ENCODE assay signal across 14 mouse cellular contexts in genomic region chr5:36259691-36260124, GRCm38 (mm10). TPM values are rescaled to one million over a fixed set of nuclear protein-coding genes. Genes with fewer than 3 reads are reported as not detected.
DNase-seq lines count a peak whose midpoint lies in the region; ATAC-seq lines count a peak whose summit lies in the region.
"Had no signal": no experiment of that assay in that cellular context is flagged by ENCODE, and none has a peak within 500 bp of the region (broad histone marks: within the 10 kb centered on the region; RNA-seq: fewer than 3 reads in every experiment).

No protein-coding gene starts in this region.

- peaks cover 15% of the 10 kb centered on the region for H3K4me1 ChIP-seq in heart, embryonic 10.5 days
- peaks cover 20% of the 10 kb centered on the region for H3K4me1 ChIP-seq in forebrain, embryonic 12.5 days
- peaks cover 29% of the 10 kb centered on the region for H3K4me1 ChIP-seq in midbrain, embryonic 15.5 days

- no peak overlapping the region for H3K4me3 ChIP-seq in heart, embryonic 10.5 days
- H3K4me3 ChIP-seq in forebrain, embryonic 12.5 days (replicated peaks): no peak overlapping the region
- H3K4me3 ChIP-seq in midbrain, embryonic 15.5 days: no peak overlapping the region
- H3K4me3 ChIP-seq: left cerebral cortex, adult 2 months; lung, embryonic 15.5 days had no signal

- no peaks in the 10 kb centered on the region for H3K9me3 ChIP-seq in heart, embryonic 10.5 days
- no peaks in the 10 kb centered on the region for H3K9me3 ChIP-seq in forebrain, embryonic 12.5 days
- no peaks in the 10 kb centered on the region for H3K9me3 ChIP-seq in midbrain, embryonic 15.5 days
- H3K9me3 ChIP-seq: G1E; lung, embryonic 15.5 days had no signal

- no peaks in the 10 kb centered on the region; the same call in none of the 2 replicates for H3K27me3 ChIP-seq in heart, embryonic 10.5 days (ENCODE audit: insufficient read depth, poor library complexity, severe bottlenecking)
- H3K27me3 ChIP-seq in forebrain, embryonic 12.5 days: no peaks in the 10 kb centered on the region
- H3K27me3 ChIP-seq in midbrain, embryonic 15.5 days (replicated peaks): no peaks in the 10 kb centered on the region
- H3K27me3 ChIP-seq: lung, embryonic 15.5 days had no signal

- no peaks in the 10 kb centered on the region for H3K36me3 ChIP-seq in heart, embryonic 10.5 days
- H3K36me3 ChIP-seq in forebrain, embryonic 12.5 days (replicated peaks): no peaks in the 10 kb centered on the region
- H3K36me3 ChIP-seq in midbrain, embryonic 15.5 days (replicated peaks): no peaks in the 10 kb centered on the region
- H3K36me3 ChIP-seq: G1E; lung, embryonic 15.5 days had no signal

- intact Hi-C loops in heart, postnatal 14 days (cut with DNase I): loop anchor here (2.0 kb wide), 1 partner anchor 57 kb away; no protein-coding TSS in a partner anchor

- 0 out of 2 replicates have a peak overlapping the region, but pooled peaks have one; percentile 7 for H3K27ac ChIP-seq in heart, embryonic 10.5 days
- peak overlapping the region; percentile 56; the same call in 1 of the 2 replicates for H3K27ac ChIP-seq in forebrain, embryonic 12.5 days
- peak overlapping the region; percentile 46 for H3K27ac ChIP-seq in midbrain, embryonic 15.5 days
- H3K27ac ChIP-seq: left cerebral cortex, adult 2 months; lung, embryonic 15.5 days had no signal

- no peak overlapping the region for H3K9ac ChIP-seq in forebrain, embryonic 12.5 days
- H3K9ac ChIP-seq in midbrain, embryonic 15.5 days: no peak overlapping the region
- H3K9ac ChIP-seq: lung, embryonic 15.5 days had no signal

- ATAC-seq in forebrain, embryonic 12.5 days (ENCODE audit: low FRiP score): no peak
- ATAC-seq in midbrain, embryonic 15.5 days (replicated peaks): peak; percentile 31; the same call in 1 of the 2 replicates

- no peak for DNase-seq in heart, embryonic 10.5 days (ENCODE audit: low spot score)
- no peak for DNase-seq in heart, postnatal 14 days
- DNase-seq in layer of hippocampus, postnatal 36 days: peak; percentile 33 to 34
- no peak for DNase-seq in c-Kit-positive CD71-positive TER-119-positive erythroid progenitor cells, embryonic 14.5 days (ENCODE audit: low spot score)
- DNase-seq in thymus, postnatal 36 days: no peak
- DNase-seq in adipocyte (ENCODE audit: low spot score): no peak
- DNase-seq: heart, postnatal 10 days; kidney, adult 8-10 months had no signal

- no peak overlapping the region for H3K4me2 ChIP-seq in forebrain, embryonic 12.5 days
- no peak overlapping the region for H3K4me2 ChIP-seq in midbrain, embryonic 15.5 days
- H3K4me2 ChIP-seq: lung, embryonic 15.5 days had no signal

- WGBS in heart, embryonic 10.5 days: 61% methylated on average over 6 of the region's 6 CpGs
- 50% methylated on average over 6 of the region's 6 CpGs for WGBS in forebrain, embryonic 12.5 days
- 44% methylated on average over 6 of the region's 6 CpGs for WGBS in midbrain, embryonic 15.5 days

RNA-seq across cellular contexts. Expression of gene Psapl1, which starts 55.9 kb away (rescaled TPM):
- 0.05 and 0.11 TPM in 2 replicates for polyA plus RNA-seq in heart, embryonic 10.5 days (2016; fragmentation: Nextera tagmentation; extraction: Ambion mirVana)
- total RNA-seq in heart, postnatal 14 days (2021): not detected
- 0.09 TPM in 1 of 2 replicates, not detected in the other for polyA plus RNA-seq in forebrain, embryonic 12.5 days (2016; fragmentation: Nextera tagmentation; extraction: Ambion mirVana)
- not detected for total RNA-seq in layer of hippocampus, postnatal 36 days (2021)
- polyA plus RNA-seq in midbrain, embryonic 15.5 days (2015; fragmentation: Nextera tagmentation; extraction: Ambion mirVana): 0.06 and 0.23 TPM in 2 replicates
- total RNA-seq: heart, postnatal 10 days; left cerebral cortex, adult 2 months; monocyte, adult 5-6 weeks had no signal
- polyA plus RNA-seq: G1E had no signal

Comparison
In these comparisons a context has a peak if more than half of its experiments do, and no peak if none do; other contexts are left out.
1. DNase-seq: peak in layer of hippocampus, postnatal 36 days (2 of 2); none in heart, embryonic 10.5 days (single experiment), heart, postnatal 14 days (0 of 2), c-Kit-positive CD71-positive TER-119-positive erythroid progenitor cells, embryonic 14.5 days (single experiment), thymus, postnatal 36 days (0 of 2) and adipocyte (single experiment).
2. Peak in every context shown above with its lines, with median percentiles within 50 percentile points of each other: H3K27ac ChIP-seq.